Mouse (Mus musculus) embryonic fibroblast, embryonic 13.5 days (primary cell): ENCODE data around the gene Klk1. TPM values are rescaled to one million over a fixed set of nuclear protein-coding genes. Genes with fewer than 3 reads are reported as not detected.
"Not testable (repeated sequence)": the region's sequence is repeated elsewhere in the genome, so short reads cannot be mapped to it uniquely, and the experiment has no call there.

Experiments
- H3K27ac ChIP-seq: 2 replicates; pipeline ENCODE4 v1.5.1; 2012; ENCODE audit warnings: low read length, control low read depth, inconsistent platforms; ENCODE audit not compliant: insufficient read depth
- H3K4me1 ChIP-seq: 2 replicates; pipeline ENCODE4 v1.6.1; 2011; ENCODE audit warnings: low read length; ENCODE audit not compliant: control insufficient read depth, insufficient read depth
- H3K4me3 ChIP-seq: 2 replicates; pipeline ENCODE4 v1.5.1; 2011; ENCODE audit warnings: mild to moderate bottlenecking, control low read depth, low read length; ENCODE audit not compliant: insufficient read depth
- CTCF ChIP-seq: IDR thresholded peaks from 2 replicates; pipeline ENCODE4 v1.5.1; 2011; ENCODE audit warnings: mild to moderate bottlenecking, control low read depth, low read length, moderate library complexity, borderline replicate concordance; ENCODE audit not compliant: insufficient read depth
- POLR2A ChIP-seq: IDR thresholded peaks from 2 replicates; pipeline ENCODE4 v1.6.1; 2011; ENCODE audit warnings: low read depth, mild to moderate bottlenecking, control low read depth, low read length, moderate library complexity
- polyA plus RNA-seq: library from polyadenylated mRNA; stranded (reverse); fragments of >200 nt; gene quantifications from 2 replicates; pipeline ENCODE4 v1.2.4, GENCODE M21; 2011; ENCODE audit warnings: low read depth; ENCODE audit not compliant: missing spikeins, insufficient read length

Klk1 gene
- not detected in 2 replicates for polyA plus RNA-seq

DNA sequence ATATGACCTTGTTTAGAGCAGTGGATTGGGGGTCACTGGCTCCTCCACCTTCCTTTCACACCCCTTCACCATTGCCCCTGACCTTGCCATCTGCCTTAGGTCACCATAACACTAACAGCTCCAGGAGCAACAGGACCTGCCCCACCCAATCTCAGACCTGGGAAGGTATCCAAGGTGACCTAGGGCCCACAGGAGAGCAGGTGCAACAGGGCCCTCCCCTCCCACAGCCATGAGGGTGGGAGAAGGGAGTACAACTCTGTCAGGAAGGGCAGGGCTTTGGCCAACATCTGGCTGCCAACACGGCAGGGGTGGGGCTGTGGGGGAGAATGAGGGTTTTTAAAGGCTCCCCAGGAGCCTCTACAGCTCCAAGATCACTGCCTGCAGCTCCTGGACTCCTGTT is at the start of gene Klk1:
Gene Klk1, plus strand, starts transcription at position 285 of the 400 bp plus-strand sequence.
- Histone ChIP-seq H3K4me3 (no peak within 1 kb of the TSS), H3K4me1 (no peaks in the 10 kb centered on the region)
- TF ChIP-seq CTCF = no peak

DNA sequence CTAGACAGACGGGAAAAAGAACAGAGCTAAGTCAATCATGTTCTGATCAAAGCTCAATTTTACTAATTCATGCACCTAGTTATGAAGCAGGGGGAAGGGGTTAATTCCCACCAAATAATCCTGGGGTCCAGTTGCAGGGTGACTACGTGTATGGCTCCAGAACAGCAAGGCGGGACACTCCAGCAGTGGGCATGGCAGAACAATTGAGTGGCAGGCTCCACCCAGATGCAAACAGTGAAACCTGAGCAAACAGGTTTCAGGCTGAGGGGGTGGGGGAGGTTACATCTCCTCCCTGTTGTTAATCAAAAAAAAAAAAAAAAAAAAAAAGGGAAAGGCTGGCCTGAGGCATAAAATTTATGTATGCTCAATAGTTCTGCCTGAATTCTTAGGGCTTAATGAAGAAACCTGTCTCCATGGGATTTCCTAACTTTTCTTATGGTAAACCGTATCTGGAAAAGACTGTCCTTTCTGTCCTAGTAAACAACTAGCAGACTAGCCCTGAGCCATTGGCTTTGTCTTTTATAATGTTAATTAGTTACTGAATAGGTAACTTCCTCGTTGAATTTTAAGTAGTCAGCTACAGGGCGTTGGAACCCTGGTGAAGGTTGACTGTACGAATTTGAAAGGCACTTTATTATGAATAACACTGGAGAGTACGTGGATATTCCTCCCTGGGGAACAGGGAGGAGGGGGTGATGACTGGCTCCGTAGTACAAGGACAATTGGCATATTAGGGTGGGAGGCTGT is 45.7 kb upstream of the Klk1 start:
- Histone ChIP-seq H3K4me3 (no peak overlapping the region), H3K27ac (no peak overlapping the region), H3K4me1 (no peaks in the 10 kb centered on the region)
- TF ChIP-seq CTCF = no peak
- no peak for TF ChIP-seq POLR2A

More for the DNA sequence above, at the start of gene Klk1:
- H3K27ac ChIP-seq = no peak within 1 kb of the TSS

DNA sequence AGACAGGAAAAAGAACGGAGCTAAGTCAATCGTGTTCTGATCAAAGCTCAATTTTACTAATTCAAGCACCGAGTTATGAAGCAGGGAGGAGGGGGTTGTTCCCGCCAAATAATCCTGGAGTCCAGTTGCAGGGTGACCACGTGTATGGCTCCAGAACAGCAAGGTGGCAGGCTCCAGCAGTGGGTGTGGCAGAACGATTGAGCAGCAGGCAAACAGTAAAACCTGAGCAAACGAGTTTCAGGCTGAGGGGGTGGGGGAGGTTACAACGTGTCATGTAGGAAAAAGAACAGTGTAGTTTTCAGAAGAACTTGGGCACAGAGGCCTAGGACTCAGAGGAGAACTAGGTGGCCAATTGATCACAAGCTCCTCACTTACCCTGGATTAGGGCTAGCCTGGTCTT is 38.6 kb upstream of the Klk1 start:
- not testable (repeated sequence) for H3K4me3 ChIP-seq, H3K4me1 ChIP-seq, H3K27ac ChIP-seq

- H3K27ac ChIP-seq, H3K4me1 ChIP-seq, H3K4me3 ChIP-seq: not testable (repeated sequence)
These were observed 37.2 kb upstream of the Klk1 start, which contains the start of gene Klk1b24 for GRCm38 (mm10) chr7:44187936-44188335. TSS of gene Klk1b24 (plus strand) at chr7:44188236.

GRCm38 (mm10) chr7:44193466-44193865 is 31.7 kb upstream of the Klk1 start:
- not testable (repeated sequence) for H3K27ac ChIP-seq, H3K4me1 ChIP-seq, H3K4me3 ChIP-seq

DNA sequence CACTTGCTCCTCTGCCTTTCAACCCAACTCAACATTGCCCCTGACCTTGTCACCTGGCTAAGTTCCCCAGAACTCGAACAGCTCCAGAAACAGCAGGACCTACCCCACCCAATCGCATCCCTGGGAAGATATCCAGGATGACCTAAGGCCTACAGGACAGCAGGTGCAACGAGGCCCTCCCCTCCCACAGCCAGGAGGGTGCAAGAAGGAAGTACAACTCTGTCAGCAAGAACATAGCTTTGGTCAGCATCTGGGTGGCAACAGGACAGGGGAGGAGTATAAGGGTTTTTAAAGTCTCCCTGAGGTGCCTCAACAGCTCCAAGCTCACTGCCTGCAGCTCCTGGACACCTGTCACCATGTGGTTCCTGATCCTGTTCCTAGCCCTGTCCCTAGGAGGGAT is 27.3 kb upstream of the Klk1 start, which contains the start of gene Klk1b3:
Gene Klk1b3, plus strand, starts transcription at position 301 of the 400 bp plus-strand sequence.
- TF ChIP-seq CTCF = no peak
- no peak for TF ChIP-seq POLR2A
- Histone ChIP-seq H3K4me1 (no peaks in the 10 kb centered on the region), H3K4me3 (no peak within 1 kb of the TSS), H3K27ac (no peak within 1 kb of the TSS)

DNA sequence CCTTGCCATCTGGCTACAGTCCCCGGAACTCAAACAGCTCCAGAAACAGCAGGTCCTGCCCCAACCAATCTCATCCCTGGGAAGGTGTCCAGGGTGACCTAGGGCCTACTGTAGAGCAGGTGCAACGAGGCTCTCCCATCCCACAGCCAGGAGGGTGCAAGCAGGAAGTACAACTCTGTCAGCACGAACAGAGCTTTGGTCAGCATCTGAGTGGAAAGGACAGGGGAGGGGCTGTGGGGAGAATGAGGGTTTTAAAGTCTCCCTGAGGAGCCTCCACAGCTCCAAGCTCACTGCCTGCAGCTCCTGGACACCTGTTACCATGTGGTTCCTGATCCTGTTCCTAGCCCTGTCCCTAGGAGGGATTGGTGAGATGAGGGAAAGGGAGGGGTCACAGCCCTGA is 18.0 kb upstream of the Klk1 start, which contains the start of gene Klk1b4:
Gene Klk1b4, plus strand, starts transcription at position 301 of the 400 bp plus-strand sequence.
- H3K4me1 ChIP-seq, H3K4me3 ChIP-seq, H3K27ac ChIP-seq: not testable (repeated sequence)

DNA sequence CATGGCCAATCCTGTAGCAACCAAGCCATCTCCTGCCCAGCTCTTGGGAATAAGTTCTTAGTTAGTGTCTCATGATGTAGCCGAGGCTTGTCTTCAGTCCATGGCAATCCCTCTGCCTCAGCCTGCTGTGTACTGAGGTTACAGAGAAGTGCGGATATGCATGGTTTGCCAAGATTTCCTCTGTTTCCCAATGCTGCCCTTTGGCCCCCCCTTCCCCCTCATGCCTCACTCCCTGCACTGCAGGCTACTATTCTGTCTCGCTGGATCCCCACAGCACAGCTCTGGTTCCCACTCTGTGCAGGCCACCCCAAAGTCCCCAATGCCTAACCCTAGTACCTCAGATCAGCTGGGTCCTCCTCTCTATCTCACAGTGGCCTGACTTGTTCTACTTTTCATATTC is 16.9 kb upstream of the Klk1 start:
- Histone ChIP-seq H3K4me3 (no peak overlapping the region), H3K27ac (no peak overlapping the region), H3K4me1 (no peaks in the 10 kb centered on the region)
- no peak for TF ChIP-seq POLR2A
- TF ChIP-seq CTCF = no peak

GRCm38 (mm10) chr7:44215645-44216044 is 9.5 kb upstream of the Klk1 start, which contains the start of gene Klk1b5:
TSS of gene Klk1b5 (plus strand) at chr7:44215945.
- no peak within 1 kb of the TSS for H3K4me3 ChIP-seq
- no peaks in the 10 kb centered on the region for H3K4me1 ChIP-seq
- H3K27ac ChIP-seq = no peak within 1 kb of the TSS
- TF ChIP-seq POLR2A (no peak), CTCF (no peak)

DNA sequence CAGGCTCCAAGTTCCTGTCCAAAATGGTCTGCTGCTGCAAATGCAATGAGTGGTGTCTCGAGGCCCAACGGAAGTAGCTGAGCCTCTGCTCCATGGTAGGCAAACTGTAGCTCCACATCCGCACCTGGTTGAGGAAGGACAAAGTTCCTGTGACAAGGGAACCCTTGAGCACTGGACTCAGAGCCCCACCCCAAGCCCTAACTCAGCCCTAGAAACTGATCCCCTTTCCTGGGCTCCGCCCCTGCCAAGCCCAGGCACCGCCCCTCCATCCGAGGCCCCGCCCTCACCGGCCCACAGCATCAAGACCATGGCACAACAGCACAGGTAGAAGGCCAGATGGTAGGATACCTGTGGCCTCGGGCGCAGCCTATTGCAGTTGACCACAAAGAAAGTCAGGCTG is 3.6 kb upstream of the Klk1 start:
- H3K4me1 ChIP-seq, H3K27ac ChIP-seq, H3K4me3 ChIP-seq: not testable (repeated sequence)

DNA sequence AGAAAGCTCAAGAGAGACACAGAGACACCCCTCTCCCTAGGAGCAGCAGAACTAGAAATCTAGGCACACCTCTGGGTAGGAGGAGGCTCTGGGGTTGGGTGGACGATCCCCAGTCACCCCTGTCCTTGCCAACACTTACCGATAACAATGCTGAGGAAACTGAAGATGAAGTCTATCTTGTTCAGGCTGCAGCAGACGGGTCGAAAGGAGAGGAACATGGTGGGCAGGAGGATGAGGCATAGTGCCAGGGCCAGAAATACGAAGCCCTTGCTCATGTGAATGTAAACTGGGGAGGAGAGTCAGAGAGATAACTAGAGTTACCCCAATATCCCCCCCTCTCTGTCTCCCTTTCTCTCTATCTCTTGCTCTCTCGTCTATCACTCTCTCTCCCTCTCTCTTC is 2.8 kb upstream of the Klk1 start:
- H3K4me1 ChIP-seq, H3K27ac ChIP-seq, H3K4me3 ChIP-seq: not testable (repeated sequence)

DNA sequence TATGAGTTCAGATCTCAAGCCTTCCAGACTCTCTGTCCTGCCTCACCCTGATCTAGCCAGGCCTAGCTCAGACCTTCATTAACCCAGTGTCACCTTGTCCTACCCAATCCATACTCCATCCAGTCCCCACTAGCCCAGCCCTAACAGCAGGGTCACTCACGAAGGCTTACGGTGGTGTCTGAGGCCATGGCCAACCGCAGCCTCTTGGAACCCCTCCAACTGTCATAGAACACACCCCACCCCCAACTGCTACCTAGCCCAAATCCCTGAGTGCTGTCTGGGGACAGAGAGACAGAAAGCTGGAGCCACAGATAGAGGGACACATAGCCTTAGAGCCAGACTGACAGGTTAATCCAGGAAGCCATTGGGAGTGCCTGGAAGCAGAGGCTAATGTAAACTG is 10.7 kb downstream of the Klk1 start, which contains the start of gene Gm36864:
Gene Gm36864, plus strand, starts transcription at position 269 of the 400 bp plus-strand sequence.
- no peak within 1 kb of the TSS for H3K27ac ChIP-seq
- TF ChIP-seq CTCF (no peak), POLR2A (no peak)
- H3K4me1 ChIP-seq = no peaks in the 10 kb centered on the region
- no peak within 1 kb of the TSS for H3K4me3 ChIP-seq
